Mouse (Mus musculus) small intestine, adult 2 months (tissue): ENCODE results near the gene Ybx2.

ENCODE experiments used
- CTCF ChIP-seq: fragments of 200-500 bp; IDR thresholded peaks from 2 replicates; pipeline ENCODE4 v1.5.1; 2012; ENCODE audit warnings: low read depth, mild to moderate bottlenecking, control low read depth, inconsistent platforms, low read length, moderate library complexity, mixed read lengths; ENCODE audit not compliant: insufficient replicate concordance, insufficient read length; ENCODE audit errors: extremely low read depth
- POLR2A ChIP-seq: fragments of 200-500 bp; IDR thresholded peaks from 2 replicates; pipeline ENCODE4 v1.6.1; 2012; ENCODE audit warnings: low read depth, mild to moderate bottlenecking, control low read depth, inconsistent platforms, low read length, moderate library complexity

- TF ChIP-seq CTCF (no peak), POLR2A (no peak)
These were observed 33.2 kb downstream of the Ybx2 start for GRCm38 (mm10) chr11:69968793-69969192.
